Mouse (Mus musculus) thymus, adult 18-20 months (tissue): ENCODE measurements at regions not wholly inside any gene's neighbourhood (a gene's known extent, or its start where the extent isn't known, plus 50 kb on each side); places are given as distances from the start of the nearest gene placed in this dataset.

Experiments used
- DNase-seq, 2 experiments: peaks; one replicate each; pipeline ENCODE4 v3.0.0; 2022; ENCODE audit warnings: mixed read lengths in 2 of 2

- peak; percentile 1 to 2 for DNase-seq
These were observed 566.6 kb upstream of the Gm21863 start for GRCm38 (mm10) chr12:19387706-19388105.
